Mouse (Mus musculus): ENCODE measurements around the gene Ptpn13. TPM values are rescaled to one million over a fixed set of nuclear protein-coding genes. Genes with fewer than 3 reads are reported as not detected.

The Ptpn13 gene
- polyA plus RNA-seq, 1 experiment = 42.2 TPM

- no peak for DNase-seq (ENCODE audit: low spot score)
Measured at GRCm38 (mm10) chr5:103647320-103647719, 222.3 kb downstream of the Ptpn13 start.

Other genes starting within 250 kb of the Ptpn13 start
- 0.29 and 0.45 TPM in 2 replicates for gene Mapk10, start 213.9 kb upstream of the Ptpn13 start, polyA plus RNA-seq (2012; rRNA removed)
- gene Slc10a6, start 204.2 kb downstream of the Ptpn13 start, polyA plus RNA-seq (2012; rRNA removed) = 7.5 and 7.9 TPM in 2 replicates
- 0.24 and 0.43 TPM in 2 replicates for gene 1700016H13Rik, start 230.8 kb downstream of the Ptpn13 start, polyA plus RNA-seq (2012; rRNA removed)